Mouse (Mus musculus): ENCODE data around the gene Napb. TPM values are rescaled to one million over a fixed set of nuclear protein-coding genes. Genes with fewer than 3 reads are reported as not detected.

Gene Napb
- polyA plus RNA-seq, 1 experiment: 0.16 TPM

DNA sequence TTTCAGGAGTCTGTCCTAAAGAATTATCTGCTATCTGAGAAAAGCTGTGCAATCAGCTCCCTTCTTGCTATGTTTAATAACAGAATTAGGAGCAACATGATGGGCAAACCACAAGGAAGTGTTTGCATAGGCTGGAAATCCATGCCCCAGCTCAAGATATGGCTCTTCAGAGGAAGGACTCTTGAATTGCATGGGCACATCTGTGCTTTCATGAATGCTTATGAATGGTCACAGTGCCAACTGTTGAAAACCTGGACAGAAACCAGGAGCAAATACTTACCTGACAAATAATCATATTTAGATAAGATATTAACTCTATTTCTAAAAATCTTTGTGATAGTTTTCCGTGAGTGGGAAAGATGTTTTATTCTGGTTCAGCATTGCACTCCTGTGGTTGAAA lies 45.4 kb downstream of the Napb start:
- peaks cover 6% of the 10 kb centered on the region; the same call in 1 of the 2 replicates for H3K4me1 ChIP-seq (ENCODE audit: control insufficient read depth, insufficient read depth, insufficient read length, low read length)
- no peak for TF ChIP-seq CTCF (IDR thresholded peaks at IDR 0.05; ENCODE audit: extremely low read depth, insufficient read length, insufficient replicate concordance, low read depth, low read length)
- no peak for TF ChIP-seq POLR2A (IDR thresholded peaks at IDR 0.05; ENCODE audit: low read depth, low read length)
- no peak overlapping the region for H3K27ac ChIP-seq (ENCODE audit: insufficient read depth, low read depth, low read length)
- H3K36me3 ChIP-seq (ENCODE audit: control insufficient read depth, insufficient read depth, low read length): peaks cover 44% of the 10 kb centered on the region
- 75% methylated on average over 1 of the region's 1 CpGs for WGBS
- H3K27me3 ChIP-seq (ENCODE audit: control insufficient read depth, insufficient read depth, low read length): no peaks in the 10 kb centered on the region
- no peak overlapping the region for H3K4me3 ChIP-seq (ENCODE audit: low read depth, low read length)

DNA sequence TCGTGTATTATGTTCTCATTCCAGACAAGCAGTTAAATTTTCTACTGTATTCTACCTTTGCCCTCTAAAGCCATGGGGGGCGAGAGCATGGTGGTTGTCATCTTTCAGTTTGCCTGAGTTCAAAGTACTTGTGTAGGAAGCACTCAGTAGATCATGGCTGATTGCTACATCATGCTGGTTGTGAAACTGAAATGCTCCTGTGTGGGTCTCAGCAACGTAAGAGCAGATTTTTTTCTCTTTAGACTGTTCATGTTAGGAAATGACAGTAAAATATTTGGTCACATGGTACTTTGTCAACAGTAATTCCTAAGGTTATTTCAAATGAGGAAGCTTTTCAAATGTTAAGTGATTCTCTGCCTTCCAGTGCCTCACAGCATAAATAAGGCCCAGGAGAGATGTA lies 46.6 kb downstream of the Napb start:
- H3K27ac ChIP-seq (ENCODE audit: insufficient read depth, low read depth, low read length): no peak overlapping the region
- peaks cover 32% of the 10 kb centered on the region for H3K36me3 ChIP-seq (ENCODE audit: control insufficient read depth, insufficient read depth, low read length)
- TF ChIP-seq CTCF (IDR thresholded peaks at IDR 0.05; ENCODE audit: extremely low read depth, insufficient read length, insufficient replicate concordance, low read depth, low read length): no peak
- no peak for TF ChIP-seq POLR2A (IDR thresholded peaks at IDR 0.05; ENCODE audit: low read depth, low read length)
- no peak overlapping the region for H3K4me3 ChIP-seq (ENCODE audit: low read depth, low read length)
- peaks cover 8% of the 10 kb centered on the region for H3K4me1 ChIP-seq (ENCODE audit: control insufficient read depth, insufficient read depth, insufficient read length, low read length)
- WGBS: 60% methylated on average over 3 of the region's 3 CpGs
- no peaks in the 10 kb centered on the region for H3K27me3 ChIP-seq (ENCODE audit: control insufficient read depth, insufficient read depth, low read length)

DNA sequence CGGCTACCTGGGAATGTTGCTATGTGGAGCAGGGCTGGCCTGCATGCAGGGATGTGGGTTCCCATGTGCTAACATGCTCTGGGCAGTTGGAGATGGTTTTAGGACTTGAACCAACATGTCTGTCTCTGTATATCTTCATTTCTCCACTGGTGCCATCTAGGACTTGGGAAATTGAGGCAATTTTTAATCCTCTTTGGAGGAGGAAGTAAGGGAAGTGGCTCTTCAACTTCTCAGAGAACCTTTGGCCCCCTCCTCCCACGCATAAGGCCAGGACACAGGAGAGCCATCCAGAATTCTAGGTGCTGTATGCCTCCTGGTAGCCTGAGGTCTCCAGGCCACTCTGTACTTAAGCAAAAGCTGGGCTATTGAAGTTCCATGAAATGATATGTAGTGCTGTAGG lies 47.3 kb downstream of the Napb start:
- WGBS: 82% methylated on average over 2 of the region's 2 CpGs
- TF ChIP-seq CTCF (IDR thresholded peaks at IDR 0.05; ENCODE audit: extremely low read depth, insufficient read length, insufficient replicate concordance, low read depth, low read length) (no peak), POLR2A (IDR thresholded peaks at IDR 0.05; ENCODE audit: low read depth, low read length) (no peak)
- no peak overlapping the region for H3K27ac ChIP-seq (ENCODE audit: insufficient read depth, low read depth, low read length)

DNA sequence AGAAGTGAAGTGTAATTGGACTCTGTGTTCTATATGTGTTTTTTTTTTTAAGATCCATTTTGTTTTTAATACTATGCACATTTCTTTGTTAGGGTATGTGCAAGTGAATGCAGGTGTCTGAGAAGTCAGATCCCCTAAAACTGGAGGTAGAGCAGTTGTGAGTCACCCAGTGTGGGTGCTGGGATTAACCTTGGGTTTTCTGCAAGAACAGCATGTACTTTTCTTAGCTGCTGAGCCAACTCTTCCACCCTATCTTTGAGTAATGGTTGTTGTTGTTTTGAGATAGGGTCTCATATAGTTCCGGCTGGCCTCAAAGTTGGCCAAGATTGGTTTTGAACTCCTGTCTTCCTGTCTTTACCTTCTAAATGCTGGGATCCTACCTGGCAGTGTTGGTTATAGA lies 49.2 kb downstream of the Napb start:
- H3K27me3 ChIP-seq (ENCODE audit: control insufficient read depth, insufficient read depth, low read length): no peaks in the 10 kb centered on the region
- TF ChIP-seq POLR2A (IDR thresholded peaks at IDR 0.05; ENCODE audit: low read depth, low read length) (no peak), CTCF (IDR thresholded peaks at IDR 0.05; ENCODE audit: extremely low read depth, insufficient read length, insufficient replicate concordance, low read depth, low read length) (no peak)
- H3K36me3 ChIP-seq (ENCODE audit: control insufficient read depth, insufficient read depth, low read length): peaks cover 18% of the 10 kb centered on the region
- 89% methylated on average over 1 of the region's 1 CpGs for WGBS
- peaks cover 5% of the 10 kb centered on the region for H3K4me1 ChIP-seq (ENCODE audit: control insufficient read depth, insufficient read depth, insufficient read length, low read length)
- H3K27ac ChIP-seq (ENCODE audit: insufficient read depth, low read depth, low read length): no peak overlapping the region
- no peak overlapping the region for H3K4me3 ChIP-seq (ENCODE audit: low read depth, low read length)

More for the DNA sequence above, 47.3 kb downstream of the Napb start:
- no peak overlapping the region for H3K4me3 ChIP-seq (ENCODE audit: low read depth, low read length)
- H3K36me3 ChIP-seq (ENCODE audit: control insufficient read depth, insufficient read depth, low read length): peaks cover 28% of the 10 kb centered on the region
- H3K4me1 ChIP-seq (ENCODE audit: control insufficient read depth, insufficient read depth, insufficient read length, low read length): peaks cover 8% of the 10 kb centered on the region
- H3K27me3 ChIP-seq (ENCODE audit: control insufficient read depth, insufficient read depth, low read length): no peaks in the 10 kb centered on the region

DNA sequence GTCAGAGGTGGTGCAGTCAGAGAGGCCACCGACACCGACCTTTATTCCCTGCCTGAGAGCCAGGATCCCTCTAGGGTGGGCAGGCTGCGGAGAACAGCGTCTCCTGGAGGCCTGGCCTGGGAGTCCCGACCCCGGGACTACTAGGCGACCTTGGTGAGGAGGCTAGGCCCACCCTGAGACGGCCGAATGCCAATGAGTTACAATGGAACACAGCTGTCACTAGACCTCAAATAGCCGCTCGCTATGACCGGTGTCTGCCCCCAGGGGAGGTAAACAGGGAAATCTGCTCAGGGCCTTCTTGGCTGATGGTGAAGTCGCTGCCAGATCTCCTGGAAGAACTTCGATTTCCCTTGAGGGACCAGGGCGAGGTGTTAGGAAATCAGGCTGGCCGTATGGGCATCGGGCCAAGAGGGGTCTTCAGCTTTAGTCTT lies 50.8 kb downstream of the Napb start:
- Histone ChIP-seq H3K27me3 (ENCODE audit: control insufficient read depth, insufficient read depth, low read length) (no peaks in the 10 kb centered on the region), H3K4me1 (ENCODE audit: control insufficient read depth, insufficient read depth, insufficient read length, low read length) (peaks cover 5% of the 10 kb centered on the region), H3K4me3 (ENCODE audit: low read depth, low read length) (peak overlapping the region; percentile 87), H3K27ac (ENCODE audit: insufficient read depth, low read depth, low read length) (peak overlapping the region; percentile 38), H3K36me3 (ENCODE audit: control insufficient read depth, insufficient read depth, low read length) (peaks cover 17% of the 10 kb centered on the region)
- WGBS: 4% methylated on average over 17 of the region's 17 CpGs
- TF ChIP-seq POLR2A (IDR thresholded peaks at IDR 0.05; ENCODE audit: low read depth, low read length) (no peak), CTCF (IDR thresholded peaks at IDR 0.05; ENCODE audit: extremely low read depth, insufficient read length, insufficient replicate concordance, low read depth, low read length) (peak; percentile 31; the same call in 1 of the 2 replicates)

DNA sequence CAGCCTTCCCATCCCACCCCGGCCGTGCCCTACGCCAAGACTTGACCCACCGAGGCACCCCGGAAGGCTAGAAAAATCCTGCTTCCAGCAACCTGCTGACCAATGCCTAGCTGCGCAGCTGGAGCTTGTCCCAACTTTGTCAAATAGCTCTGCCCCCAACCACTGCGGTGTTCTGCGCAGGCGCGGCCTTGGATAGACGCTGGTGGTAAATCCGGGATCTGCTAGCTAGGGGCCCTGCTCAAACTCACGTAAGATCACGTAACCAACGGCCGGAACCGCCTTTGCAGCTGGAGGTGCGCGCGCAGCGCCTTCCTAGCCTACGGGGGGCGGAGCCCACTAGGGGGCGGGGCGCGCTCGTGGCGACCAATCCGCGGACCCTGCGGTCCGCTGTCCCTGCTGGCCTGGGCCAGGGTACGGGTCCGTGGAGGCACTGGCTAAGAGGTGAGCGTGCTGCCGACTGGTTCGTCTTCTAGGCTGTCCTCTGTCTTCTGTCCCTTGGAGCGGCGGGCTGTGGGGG lies 51.4 kb downstream of the Napb start, which contains the start of gene Gzf1:
Gene Gzf1, plus strand, starts transcription at position 249 of the 517 bp plus-strand sequence.
- H3K4me1 ChIP-seq (ENCODE audit: control insufficient read depth, insufficient read depth, insufficient read length, low read length): peaks cover 5% of the 10 kb centered on the region
- H3K4me3 ChIP-seq (ENCODE audit: low read depth, low read length): peak within 1 kb of the TSS; percentile 87
- TF ChIP-seq POLR2A (IDR thresholded peaks at IDR 0.05; ENCODE audit: low read depth, low read length) (peak; percentile 83), CTCF (IDR thresholded peaks at IDR 0.05; ENCODE audit: extremely low read depth, insufficient read length, insufficient replicate concordance, low read depth, low read length) (no peak)
- peak within 1 kb of the TSS; percentile 89 for H3K27ac ChIP-seq (ENCODE audit: insufficient read depth, low read depth, low read length)
- no peaks in the 10 kb centered on the region for H3K27me3 ChIP-seq (ENCODE audit: control insufficient read depth, insufficient read depth, low read length)
- WGBS: under 1% methylated on average over 39 of the region's 39 CpGs
- peaks cover 19% of the 10 kb centered on the region for H3K36me3 ChIP-seq (ENCODE audit: control insufficient read depth, insufficient read depth, low read length)

DNA sequence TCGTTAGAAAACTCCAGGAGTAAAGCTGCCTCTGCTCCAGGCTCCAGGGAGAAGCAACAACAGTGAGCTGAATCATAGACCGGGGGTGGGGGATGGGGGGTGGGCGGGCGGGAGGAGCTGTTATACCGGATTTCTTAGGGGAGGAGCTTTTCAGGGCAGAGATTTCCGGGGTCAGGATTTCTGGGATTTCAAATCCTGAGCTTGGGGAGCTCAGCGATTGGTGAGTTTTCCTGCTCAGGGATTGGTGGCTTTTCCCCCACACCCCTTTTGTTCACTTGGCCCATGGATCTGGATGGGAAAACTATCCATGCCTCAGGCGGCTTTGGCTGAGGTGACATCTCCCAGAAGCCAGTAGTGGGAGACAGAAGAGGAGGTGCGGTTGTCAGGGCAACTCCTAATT lies 52.9 kb downstream of the Napb start:
- Histone ChIP-seq H3K4me1 (ENCODE audit: control insufficient read depth, insufficient read depth, insufficient read length, low read length) (peaks cover 5% of the 10 kb centered on the region), H3K36me3 (ENCODE audit: control insufficient read depth, insufficient read depth, low read length) (peaks cover 16% of the 10 kb centered on the region), H3K4me3 (ENCODE audit: low read depth, low read length) (no peak overlapping the region), H3K27me3 (ENCODE audit: control insufficient read depth, insufficient read depth, low read length) (no peaks in the 10 kb centered on the region), H3K27ac (ENCODE audit: insufficient read depth, low read depth, low read length) (peak overlapping the region; percentile 58)
- TF ChIP-seq CTCF (IDR thresholded peaks at IDR 0.05; ENCODE audit: extremely low read depth, insufficient read length, insufficient replicate concordance, low read depth, low read length): no peak
- peak; percentile 41; the same call in 1 of the 2 replicates for TF ChIP-seq POLR2A (IDR thresholded peaks at IDR 0.05; ENCODE audit: low read depth, low read length)
- 9% methylated on average over 9 of the region's 9 CpGs for WGBS

All from small intestine, adult 2 months (tissue).